Mouse (Mus musculus) neural tube, embryonic 15.5 days (tissue): Measurements from ENCODE around the gene Vipas39. TPM values are rescaled to one million over a fixed set of nuclear protein-coding genes. Genes with fewer than 3 reads are reported as not detected.

Experiments
- microRNA-seq: library from miRNA; unstranded; fragments of <30 nt; microRNA quantifications from one replicate; pipeline ENCODE4, GENCODE M21; 2017
- polyA plus RNA-seq: library from polyadenylated mRNA; unstranded; fragments of >200 nt; fragmentation: Nextera tagmentation; extraction: Ambion mirVana; gene quantifications from 2 replicates; pipeline ENCODE4 v1.2.1, GENCODE M21; 2015

Gene Vipas39
- polyA plus RNA-seq, 1 experiment from 2014 or later, result 51.2 TPM

Small RNA genes within 50 kb of the gene (microRNA-seq; reads per million reads assigned to microRNA genes)
- gene Gm47293, result not detected

Other genes with a start within 250 kb of the Vipas39 start
- 10.8 and 12.3 TPM in 2 replicates for gene Tmem63c, start 244.9 kb downstream of the Vipas39 start, polyA plus RNA-seq
- 3.1 and 4.1 TPM in 2 replicates for gene Ngb, start 163.7 kb downstream of the Vipas39 start, polyA plus RNA-seq
- gene Gstz1, start 119.1 kb downstream of the Vipas39 start, polyA plus RNA-seq, result 25.1 and 28.4 TPM in 2 replicates
- gene Pomt2, start 118.3 kb downstream of the Vipas39 start, polyA plus RNA-seq, result 13.4 and 13.8 TPM in 2 replicates
- 2.5 TPM in 2 replicates for gene Samd15, start 66.5 kb downstream of the Vipas39 start, polyA plus RNA-seq
- 4.4 and 4.6 TPM in 2 replicates for gene Tmed8, start 65.8 kb downstream of the Vipas39 start, polyA plus RNA-seq
- 1.0 and 1.5 TPM in 2 replicates for gene Noxred1, start 27.5 kb downstream of the Vipas39 start, polyA plus RNA-seq
- 213 and 236 TPM in 2 replicates for gene Ahsa1, start 223 bp upstream of the Vipas39 start, polyA plus RNA-seq
- 0.96 and 1.2 TPM in 2 replicates for gene Ism2, start 33.4 kb upstream of the Vipas39 start, polyA plus RNA-seq
- 64.6 and 74.8 TPM in 2 replicates for gene Sptlc2, start 122.1 kb upstream of the Vipas39 start, polyA plus RNA-seq
- 246 and 286 TPM in 2 replicates for gene Slirp, start 177.6 kb upstream of the Vipas39 start, polyA plus RNA-seq
- 41.5 and 42.9 TPM in 2 replicates for gene Alkbh1, start 177.8 kb upstream of the Vipas39 start, polyA plus RNA-seq
- gene Snw1, start 206.0 kb upstream of the Vipas39 start, polyA plus RNA-seq, result 96.2 and 107 TPM in 2 replicates
- gene Gm5788, start 228.5 kb upstream of the Vipas39 start, polyA plus RNA-seq, result not detected in 2 replicates
- gene Gm8300, start 248.1 kb upstream of the Vipas39 start, polyA plus RNA-seq, result not detected in 2 replicates